Mouse (Mus musculus) heart, adult 2 months (tissue): ENCODE results near the gene Gm20403. TPM values are rescaled to one million over a fixed set of nuclear protein-coding genes. Genes with fewer than 3 reads are reported as not detected.

Experiments used
- DNase-seq, 2 experiments: peaks; one replicate each; pipeline ENCODE4 v3.0.0; 2021
- H3K27ac ChIP-seq: fragments of 200-600 bp; 2 replicates; pipeline ENCODE4 v1.8.1; 2022
- H3K27me3 ChIP-seq: fragments of 200-500 bp; 2 replicates; pipeline ENCODE4 v1.6.1; 2012; ENCODE audit warnings: mild to moderate bottlenecking, low read length, inconsistent platforms, mixed read lengths; ENCODE audit not compliant: control insufficient read depth, insufficient read depth
- H3K36me3 ChIP-seq: fragments of 200-500 bp; 2 replicates; pipeline ENCODE4 v1.6.1; 2012; ENCODE audit warnings: low read length, inconsistent platforms; ENCODE audit not compliant: control insufficient read depth, insufficient read depth
- H3K4me1 ChIP-seq: fragments of 200-500 bp; 2 replicates; pipeline ENCODE4 v1.6.1; 2011; ENCODE audit warnings: low read length; ENCODE audit not compliant: control insufficient read depth, insufficient read depth
- H3K4me3 ChIP-seq: fragments of 200-600 bp; 2 replicates; pipeline ENCODE4 v1.8.1; 2022
- H3K79me2 ChIP-seq: fragments of 200-500 bp; replicated peaks from 2 replicates; pipeline ENCODE4 v1.6.1; 2012; ENCODE audit warnings: mild to moderate bottlenecking, inconsistent platforms, low read length, moderate library complexity, mixed read lengths; ENCODE audit not compliant: control insufficient read depth, insufficient read depth
- H3K9ac ChIP-seq: fragments of 200-500 bp; 2 replicates; pipeline ENCODE4 v1.6.1; 2012; ENCODE audit warnings: low read depth, mild to moderate bottlenecking, control low read depth, inconsistent platforms, low read length, mixed read lengths
- CTCF ChIP-seq: fragments of 200-600 bp; IDR thresholded peaks from 2 replicates; pipeline ENCODE4 v1.8.1; 2022; ENCODE audit warnings: antibody characterized with exemption, mild to moderate bottlenecking, moderate library complexity
- EP300 ChIP-seq: fragments of 200-500 bp; IDR thresholded peaks from 2 replicates; pipeline ENCODE4 v1.6.1; 2011; ENCODE audit warnings: low read depth, low read length, control low read depth; ENCODE audit not compliant: insufficient read depth
- POLR2A ChIP-seq: fragments of 200-500 bp; IDR thresholded peaks from 2 replicates; pipeline ENCODE4 v1.6.1; 2011; ENCODE audit warnings: mild to moderate bottlenecking, low read depth, low read length, control low read depth; ENCODE audit not compliant: insufficient read depth
- WGBS: fragments of 180-500 bp; shearing (Covaris S2); methylation state at CpG from one replicate; pipeline ENCODE4 v1.1.7; 2018; 5-methylcytosine and 5-hydroxymethylcytosine counted together
- intact Hi-C: fragments of 180-260 bp; cut with DNase I; formaldehyde crosslinking; loops from one replicate; pipeline ENCODE4 v1.15.1; 2025
- polyA plus RNA-seq: library from polyadenylated mRNA; depleted of rRNA; stranded (reverse); fragments of >200 nt; gene quantifications from 2 replicates; pipeline ENCODE4 v1.2.3, GENCODE M21; 2012
- total RNA-seq, 2 experiments: library from RNA; stranded (reverse); gene quantifications; 2 replicates each; pipeline ENCODE4 v1.2.3; 2021

Gene Gm20403
- total and polyA plus RNA-seq, 3 experiments = not detected

DNA sequence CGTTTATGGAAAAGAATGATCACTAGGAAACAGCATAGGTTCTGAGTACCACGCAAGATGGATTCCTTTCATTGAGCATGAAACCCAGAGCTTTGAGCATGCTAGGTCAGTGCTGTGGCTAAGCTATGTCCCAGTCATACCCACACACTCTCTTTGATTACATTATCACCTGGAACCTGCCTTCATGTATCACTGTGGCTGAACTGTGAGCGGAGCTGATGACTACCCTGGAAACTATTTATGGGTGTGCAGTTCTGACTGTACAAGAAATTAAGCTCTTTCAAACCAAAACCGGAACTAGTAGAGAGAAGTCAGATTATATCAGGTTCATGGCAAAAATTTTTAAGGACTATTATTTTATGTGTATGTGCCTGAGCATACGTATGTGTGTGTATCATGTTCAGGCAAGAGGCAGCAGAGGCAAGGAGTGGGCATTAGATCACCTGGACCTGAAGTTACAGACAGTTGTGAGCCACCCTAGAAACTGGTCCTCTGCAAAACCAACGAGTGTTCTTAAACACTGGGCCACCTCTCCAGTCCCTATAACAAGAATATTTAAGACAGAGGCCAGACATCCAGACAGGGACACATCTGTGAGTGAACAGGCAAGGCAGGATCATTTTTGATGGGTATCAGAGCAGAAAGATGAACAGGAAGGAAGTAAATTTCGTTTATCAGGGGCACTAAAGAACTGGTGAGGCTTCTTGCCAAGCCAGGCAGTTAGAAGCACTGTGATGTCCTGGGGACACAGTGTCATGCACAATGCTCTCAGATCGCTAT, 30.2 kb upstream of the Gm20403 start:
- no peak overlapping the region for H3K9ac ChIP-seq
- no peak for TF ChIP-seq POLR2A
- no peak for TF ChIP-seq CTCF
- TF ChIP-seq EP300 = no peak
- no peak for DNase-seq
- no peaks in the 10 kb centered on the region for H3K27me3 ChIP-seq
- intact Hi-C loops = no loop called here
- H3K27ac ChIP-seq = no peak overlapping the region
- no peak overlapping the region for H3K4me3 ChIP-seq
- no peaks in the 10 kb centered on the region for H3K36me3 ChIP-seq
- 65% methylated on average over 8 of the region's 8 CpGs for WGBS
- no peaks in the 10 kb centered on the region for H3K79me2 ChIP-seq
- H3K4me1 ChIP-seq = no peaks in the 10 kb centered on the region

DNA sequence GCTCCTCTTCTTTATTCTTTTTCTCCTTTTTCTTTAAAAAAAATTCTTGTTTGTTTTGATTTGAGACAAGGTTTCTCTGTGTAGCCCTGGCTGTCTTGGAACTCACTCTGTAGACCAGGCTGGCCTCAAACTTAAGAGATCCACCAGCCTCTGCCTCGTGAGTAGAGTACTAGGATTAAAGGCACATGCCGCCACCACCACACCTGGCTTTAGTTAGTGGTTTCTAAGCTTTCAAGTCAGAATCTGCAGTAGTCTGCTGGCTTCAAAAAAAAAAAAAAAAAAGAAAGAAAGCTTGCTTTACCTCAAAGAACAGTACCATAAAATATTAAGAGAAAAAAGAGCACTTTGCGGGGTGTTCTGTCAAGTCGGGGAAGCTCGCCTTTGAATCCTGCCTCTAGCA, 29.1 kb upstream of the Gm20403 start:
- no peak overlapping the region for H3K9ac ChIP-seq
- 88% methylated on average over 5 of the region's 5 CpGs for WGBS
- H3K27me3 ChIP-seq = no peaks in the 10 kb centered on the region
- no peaks in the 10 kb centered on the region for H3K79me2 ChIP-seq
- no peaks in the 10 kb centered on the region for H3K36me3 ChIP-seq
- TF ChIP-seq CTCF (no peak), EP300 (no peak), POLR2A (no peak)
- intact Hi-C loops = no loop called here
- no peak for DNase-seq
- H3K4me3 ChIP-seq = no peak overlapping the region
- no peaks in the 10 kb centered on the region for H3K4me1 ChIP-seq
- H3K27ac ChIP-seq = no peak overlapping the region

DNA sequence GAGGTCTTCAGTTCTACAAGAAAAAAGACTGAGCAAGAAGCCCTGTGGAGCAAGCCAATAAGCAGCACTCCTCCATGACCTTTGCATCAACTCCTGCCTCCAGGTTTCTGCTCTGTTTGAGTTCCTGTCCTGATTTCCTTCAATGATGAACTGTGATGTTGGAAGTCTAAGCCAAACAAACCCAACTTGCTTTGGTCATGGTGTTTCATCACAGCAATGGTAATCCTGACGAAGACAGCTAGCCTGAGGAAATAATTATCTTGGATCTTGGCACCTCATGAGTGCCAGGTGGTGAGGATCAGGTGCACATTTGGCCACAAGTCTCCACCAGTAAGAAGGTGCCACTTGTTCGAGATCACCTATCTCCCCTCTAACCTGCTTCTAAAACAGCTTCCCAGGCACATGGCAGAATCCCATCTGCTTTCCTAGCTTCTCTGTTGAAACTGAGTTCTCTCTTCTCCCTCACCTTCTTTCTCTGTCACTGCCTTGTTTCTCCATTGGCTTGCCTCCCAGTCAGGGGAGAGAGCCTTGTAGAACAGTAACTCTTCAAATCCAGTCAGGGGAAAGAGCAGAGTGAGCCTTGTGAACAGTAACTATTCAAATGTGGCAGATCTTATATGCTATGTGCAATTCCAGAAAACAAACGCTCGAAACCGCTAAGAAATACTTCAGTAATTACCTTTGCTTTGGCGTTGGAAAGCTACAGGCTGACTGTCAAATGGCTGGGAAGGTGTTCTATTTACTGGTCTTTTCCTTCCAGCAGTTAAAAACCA, 27.5 kb upstream of the Gm20403 start, which contains the start of gene Baz1a:
Gene Baz1a, minus strand, starts transcription at position 723 of the 773 bp plus-strand sequence.
- Histone ChIP-seq H3K79me2 (no peaks in the 10 kb centered on the region), H3K27ac (no peak within 1 kb of the TSS), H3K9ac (no peak within 1 kb of the TSS), H3K36me3 (no peaks in the 10 kb centered on the region), H3K27me3 (no peaks in the 10 kb centered on the region), H3K4me3 (no peak within 1 kb of the TSS), H3K4me1 (no peaks in the 10 kb centered on the region)
- intact Hi-C loops = no loop called here
- WGBS = 86% methylated on average over 6 of the region's 6 CpGs
- TF ChIP-seq POLR2A (no peak), EP300 (no peak), CTCF (no peak)
- no peak for DNase-seq

DNA sequence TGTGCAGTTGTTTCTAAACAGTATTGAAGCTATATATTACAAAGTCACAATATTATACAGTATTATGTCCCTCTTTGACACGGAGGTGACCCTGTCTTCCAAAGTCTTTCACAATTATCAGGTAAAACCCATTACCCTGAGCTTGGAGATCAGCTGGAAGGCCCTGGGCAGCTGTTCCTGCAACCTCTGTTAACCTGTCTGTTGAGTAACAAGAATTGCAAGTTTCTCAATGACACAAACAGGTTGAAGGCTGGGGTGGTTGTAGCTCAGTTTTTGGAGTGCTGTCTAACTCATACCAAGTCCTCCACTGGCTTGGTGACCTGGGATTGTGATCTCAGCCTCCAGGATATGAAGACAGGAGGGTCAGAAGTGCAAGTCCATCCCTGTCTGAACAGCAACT, 26.7 kb upstream of the Gm20403 start:
- WGBS = 87% methylated on average over 1 of the region's 1 CpGs
- DNase-seq = no peak
- no peaks in the 10 kb centered on the region for H3K79me2 ChIP-seq
- no peak overlapping the region for H3K27ac ChIP-seq
- no peaks in the 10 kb centered on the region for H3K27me3 ChIP-seq
- no peak for TF ChIP-seq EP300
- H3K36me3 ChIP-seq = no peaks in the 10 kb centered on the region
- H3K4me1 ChIP-seq = no peaks in the 10 kb centered on the region
- H3K4me3 ChIP-seq = no peak overlapping the region
- H3K9ac ChIP-seq = no peak overlapping the region
- intact Hi-C loops = no loop called here

DNA sequence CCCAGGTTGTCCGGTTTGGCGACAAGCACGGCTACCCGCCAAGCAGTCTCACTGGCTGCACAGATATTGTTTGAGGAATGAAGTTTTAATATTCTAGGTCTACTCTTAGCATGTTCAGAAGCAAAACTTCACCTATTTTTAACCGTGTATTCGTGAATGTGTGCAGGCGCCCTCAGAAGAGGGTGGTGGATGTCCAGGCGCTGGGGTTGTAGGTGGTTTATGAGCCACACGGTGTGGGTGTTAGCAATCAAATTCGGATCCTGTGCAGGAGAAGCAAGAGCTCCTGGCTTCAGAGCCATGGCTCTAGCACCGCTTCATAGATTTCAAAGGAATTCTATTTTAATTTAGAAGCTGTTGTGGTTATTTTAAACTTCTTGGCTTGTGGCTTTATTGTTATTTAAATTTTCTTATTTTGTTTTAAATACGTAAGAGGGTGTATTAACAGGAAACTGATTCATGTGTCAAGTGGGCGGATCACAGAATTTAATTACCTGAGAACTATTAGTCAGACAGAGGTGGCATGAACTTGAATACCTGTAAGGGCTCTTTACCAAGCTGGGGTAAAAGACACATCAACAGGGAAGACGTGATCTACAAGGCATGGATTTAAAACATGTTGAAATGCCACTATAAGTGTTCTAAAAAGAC, 21.2 kb upstream of the Gm20403 start:
- Histone ChIP-seq H3K27me3 (no peaks in the 10 kb centered on the region), H3K4me3 (no peak overlapping the region), H3K79me2 (no peaks in the 10 kb centered on the region), H3K36me3 (no peaks in the 10 kb centered on the region), H3K4me1 (no peaks in the 10 kb centered on the region), H3K9ac (no peak overlapping the region), H3K27ac (no peak overlapping the region)
- 83% methylated on average over 14 of the region's 14 CpGs for WGBS
- intact Hi-C loops = no loop called here
- DNase-seq = no peak
- TF ChIP-seq EP300 (no peak), POLR2A (no peak), CTCF (no peak)

DNA sequence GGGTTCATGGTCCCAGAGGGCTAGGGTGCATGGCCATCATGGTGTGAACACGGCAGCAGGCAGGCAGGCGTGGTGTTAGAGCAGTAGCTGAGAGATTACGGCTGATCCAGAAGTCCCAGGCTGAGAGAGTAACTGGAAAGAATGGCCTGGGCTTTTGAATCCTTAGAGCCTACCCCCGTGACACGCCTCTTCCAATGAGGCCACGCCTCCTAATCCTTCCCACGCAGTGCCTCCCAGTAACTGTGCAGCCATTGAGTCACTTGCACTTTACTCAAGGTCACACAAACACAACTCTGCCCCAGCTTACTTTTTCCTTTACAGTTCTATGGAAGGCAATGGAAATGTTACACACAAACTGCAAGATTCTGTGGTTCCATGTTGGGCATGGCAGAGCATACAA, 19.7 kb upstream of the Gm20403 start:
- Histone ChIP-seq H3K4me1 (no peaks in the 10 kb centered on the region), H3K27ac (no peak overlapping the region), H3K36me3 (no peaks in the 10 kb centered on the region), H3K9ac (no peak overlapping the region), H3K79me2 (no peaks in the 10 kb centered on the region), H3K4me3 (no peak overlapping the region), H3K27me3 (no peaks in the 10 kb centered on the region)
- intact Hi-C loops = no loop called here
- TF ChIP-seq POLR2A (no peak), CTCF (no peak), EP300 (no peak)
- WGBS = 91% methylated on average over 7 of the region's 7 CpGs
- no peak for DNase-seq
